Mouse (Mus musculus) testis, adult 10 weeks (tissue): ENCODE data around the gene Ccl5. TPM values are rescaled to one million over a fixed set of nuclear protein-coding genes. Genes with fewer than 3 reads are reported as not detected.

Source experiments
- polyA plus RNA-seq: library from polyadenylated mRNA; stranded (reverse); fragments of 350-450 nt; fragmentation: Illumina TruSeq; extraction: RNeasy Lipid Tissue Mini Kit (QIAGEN cat#74804); gene quantifications from one replicate; pipeline ENCODE4 v1.2.3, GENCODE M21; 2014; ENCODE audit warnings: low read depth, low replicate concordance

The Ccl5 gene
- polyA plus RNA-seq: 0.52 TPM

DNA sequence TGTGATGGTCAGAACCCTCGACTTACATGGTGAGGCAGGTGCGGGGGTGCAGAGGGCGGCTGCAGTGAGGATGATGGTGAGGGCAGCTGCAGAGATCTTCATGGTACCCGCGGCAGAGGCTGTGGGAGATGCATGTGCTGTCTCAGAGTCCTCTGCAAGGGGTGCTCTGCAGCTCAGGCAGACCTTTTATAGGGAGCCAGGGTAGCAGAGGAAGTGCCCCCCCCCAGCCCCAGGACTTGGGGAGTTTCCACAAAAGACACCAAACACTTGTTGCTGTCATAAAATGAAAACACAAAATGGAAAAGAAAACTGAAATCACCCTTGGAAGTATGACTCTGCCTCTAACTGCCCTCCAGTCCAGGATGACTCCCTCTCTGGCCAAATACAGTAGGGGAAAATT is at the start of gene Ccl5:
Gene Ccl5 (minus strand): TSS at position 159 of the 400 bp plus-strand sequence.

DNA sequence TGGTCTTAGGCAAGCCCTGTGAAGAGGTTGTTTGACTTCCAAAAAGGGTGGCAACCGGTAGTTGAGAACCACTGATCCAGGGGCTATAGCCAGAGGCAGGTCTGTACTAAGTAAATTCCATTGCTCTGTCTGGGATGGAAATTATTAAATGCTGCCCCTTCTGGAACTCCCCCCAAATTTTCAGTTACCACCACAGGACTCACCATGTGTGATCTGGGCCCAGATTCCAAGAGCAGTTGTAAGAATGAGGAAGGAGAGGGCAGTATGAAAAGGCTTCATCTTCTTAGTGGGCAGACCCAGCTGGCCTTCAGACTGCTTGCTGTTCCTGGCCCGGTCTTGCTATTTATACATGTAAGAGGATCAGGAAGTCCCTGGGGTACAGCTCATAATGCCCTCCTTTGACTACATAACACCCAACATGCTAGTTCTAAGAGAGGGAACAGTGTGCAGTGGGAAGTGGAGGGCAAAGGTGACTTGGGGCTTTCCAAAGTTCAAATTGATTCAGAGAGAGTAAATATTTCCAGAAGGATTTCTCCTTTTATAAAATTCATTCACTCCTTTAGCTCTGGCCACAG is 48.0 kb upstream of the Ccl5 start, which contains the start of gene Ccl9:
Gene Ccl9 (minus strand): TSS at position 451 of the 575 bp plus-strand sequence.

DNA sequence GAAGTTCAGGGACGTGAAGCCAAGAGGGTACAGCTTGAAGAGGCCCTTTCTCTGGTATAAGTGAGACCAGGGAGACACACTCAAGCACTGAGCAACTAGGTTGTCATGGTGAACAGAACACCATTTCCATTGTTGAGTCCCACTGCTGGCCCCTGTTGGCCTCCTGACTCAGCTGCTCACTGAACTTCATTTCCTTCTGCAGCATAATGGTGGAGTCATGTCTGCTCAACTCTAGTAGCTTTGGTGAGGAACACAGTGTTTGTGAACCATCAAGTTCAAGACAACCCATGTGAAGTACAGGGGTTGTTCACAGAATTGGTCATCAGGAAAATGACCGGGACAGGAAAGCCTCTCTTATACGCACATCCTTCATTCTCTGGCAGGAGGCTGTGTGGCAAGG is 8.2 kb downstream of the Ccl5 start, which contains the start of gene Heatr9:
Gene Heatr9 (minus strand): TSS at position 101 of the 400 bp plus-strand sequence.

Other genes with a start within 250 kb of the Ccl5 start
- 0.10 TPM for gene Slfn14, start 243.8 kb downstream of the Ccl5 start, polyA plus RNA-seq
- 450 TPM for gene Ap2b1, start 231.5 kb downstream of the Ccl5 start, polyA plus RNA-seq
- 51.5 TPM for gene Pex12, start 227.9 kb downstream of the Ccl5 start, polyA plus RNA-seq
- 0.08 TPM for gene Rasl10b, start 121.4 kb downstream of the Ccl5 start, polyA plus RNA-seq
- not detected for gene Gas2l2, start 101.1 kb downstream of the Ccl5 start, polyA plus RNA-seq
- gene 1700020L24Rik, start 92.8 kb downstream of the Ccl5 start, polyA plus RNA-seq: 3.0 TPM
- 0.18 TPM for gene Mmp28, start 67.4 kb downstream of the Ccl5 start, polyA plus RNA-seq
- gene Taf15, start 57.4 kb downstream of the Ccl5 start, polyA plus RNA-seq: 156 TPM
- 30.0 TPM for gene Heatr9, start 8.3 kb downstream of the Ccl5 start, polyA plus RNA-seq
- 0.24 TPM for gene Ccl9, start 48.1 kb upstream of the Ccl5 start, polyA plus RNA-seq
- 0.76 TPM for gene Ccl6, start 62.6 kb upstream of the Ccl5 start, polyA plus RNA-seq
- not detected for gene Rpl9-ps1, start 115.1 kb upstream of the Ccl5 start, polyA plus RNA-seq
- not detected for gene Ccl3, start 118.8 kb upstream of the Ccl5 start, polyA plus RNA-seq
- not detected for gene Ccl4, start 132.1 kb upstream of the Ccl5 start, polyA plus RNA-seq
- 9.5 TPM for gene Wfdc17, start 173.5 kb upstream of the Ccl5 start, polyA plus RNA-seq
- gene Wfdc18, start 178.5 kb upstream of the Ccl5 start, polyA plus RNA-seq: 0.62 TPM
- gene Wfdc21, start 216.4 kb upstream of the Ccl5 start, polyA plus RNA-seq: not detected
- gene Heatr6, start 223.2 kb upstream of the Ccl5 start, polyA plus RNA-seq: 2.6 TPM